Mouse (Mus musculus): ENCODE data around the gene Sptb.

- TF ChIP-seq CTCF (IDR thresholded peaks at IDR 0.05; ENCODE audit: borderline replicate concordance, insufficient read depth, low read depth, low read length) (no peak), POLR2A (IDR thresholded peaks at IDR 0.05; ENCODE audit: borderline replicate concordance, insufficient read depth, low read length) (no peak)
Measured at GRCm38 (mm10) chr12:76541475-76541874, 168.9 kb downstream of the Sptb start.

Data from cerebellum, adult 2 months (tissue).